Mouse (Mus musculus) right cerebral cortex, postnatal 36 days (tissue): Measurements from ENCODE around the gene Lrrtm1.
A peak's percentile ranks its signal among the peaks of the same experiment; 100 is the strongest.

Experiments used
- DNase-seq, 2 experiments: peaks; one replicate each; pipeline ENCODE4 v3.0.0; 2022; ENCODE audit warnings: low spot score in 2 of 2, mixed read lengths in 1 of 2

Lrrtm1 gene

GRCm38 (mm10) chr6:77242601-77243406, at the start of gene Lrrtm1:
Gene Lrrtm1 (plus strand): TSS chr6:77242689.
- DNase-seq = peak; percentile 82

GRCm38 (mm10) chr6:77196650-77197049, 45.8 kb upstream of the Lrrtm1 start:
- no peak for DNase-seq

- no peak for DNase-seq
These were observed 43.1 kb upstream of the Lrrtm1 start for GRCm38 (mm10) chr6:77199375-77199774.

GRCm38 (mm10) chr6:77209183-77209582, 33.3 kb upstream of the Lrrtm1 start:
- peak; percentile 32 to 56 for DNase-seq

- no peak for DNase-seq
These were observed 32.6 kb upstream of the Lrrtm1 start for GRCm38 (mm10) chr6:77209929-77210328.

GRCm38 (mm10) chr6:77213757-77214409, 28.6 kb upstream of the Lrrtm1 start:
- DNase-seq = no peak

GRCm38 (mm10) chr6:77215322-77215721, 27.2 kb upstream of the Lrrtm1 start:
- no peak for DNase-seq

GRCm38 (mm10) chr6:77218875-77219274, 23.6 kb upstream of the Lrrtm1 start:
- DNase-seq = no peak

GRCm38 (mm10) chr6:77220776-77221175, 21.7 kb upstream of the Lrrtm1 start:
- no peak for DNase-seq

GRCm38 (mm10) chr6:77222849-77223638, 19.4 kb upstream of the Lrrtm1 start:
- peak; percentile 72 to 80 for DNase-seq

- no peak for DNase-seq
These were observed 2.1 kb upstream of the Lrrtm1 start for GRCm38 (mm10) chr6:77240426-77240825.

GRCm38 (mm10) chr6:77243541-77244231, 1.2 kb downstream of the Lrrtm1 start:
- peak in 1 of 2 experiments; percentile 26 for DNase-seq

- DNase-seq = no peak
These were observed 11.0 kb downstream of the Lrrtm1 start for GRCm38 (mm10) chr6:77253480-77253879.

- no peak for DNase-seq
These were observed 13.9 kb downstream of the Lrrtm1 start for GRCm38 (mm10) chr6:77256348-77256747.

GRCm38 (mm10) chr6:77257358-77258105, 15.0 kb downstream of the Lrrtm1 start:
- peak in 1 of 2 experiments; percentile 42 for DNase-seq

- DNase-seq = no peak
These were observed 22.7 kb downstream of the Lrrtm1 start for GRCm38 (mm10) chr6:77265163-77265562.

- peak; percentile 27 to 48 for DNase-seq
These were observed 36.3 kb downstream of the Lrrtm1 start for GRCm38 (mm10) chr6:77278794-77279193.

GRCm38 (mm10) chr6:77286317-77286716, 43.8 kb downstream of the Lrrtm1 start:
- DNase-seq = no peak

GRCm38 (mm10) chr6:77288402-77288801, 45.9 kb downstream of the Lrrtm1 start:
- no peak for DNase-seq

GRCm38 (mm10) chr6:77291415-77291814, 48.9 kb downstream of the Lrrtm1 start:
- DNase-seq = no peak

- DNase-seq = no peak
These were observed 58.8 kb downstream of the Lrrtm1 start for GRCm38 (mm10) chr6:77301305-77301704.
